Mouse (Mus musculus) liver, embryonic 13.5 days (tissue): ENCODE measurements around the gene Fbxl3. TPM values are rescaled to one million over a fixed set of nuclear protein-coding genes. Genes with fewer than 3 reads are reported as not detected.

ENCODE experiments used
- ATAC-seq: fragments of 200-750 bp; cut with Nextera tagmentation; 2 replicates; pipeline ENCODE4 v1.8.0; 2017; ENCODE audit warnings: low read depth, mild to moderate bottlenecking, moderate number of reproducible peaks, moderate library complexity
- DNase-seq: peaks from one replicate; pipeline ENCODE4 v3.0.0; 2022
- H3K27ac ChIP-seq: fragments of 300-500 bp; sonication (generic); 2 replicates; pipeline ENCODE4 v1.5.1; 2015; ENCODE audit warnings: moderate library complexity, mild to moderate bottlenecking, inconsistent platforms
- H3K27me3 ChIP-seq: fragments of 300-500 bp; sonication (generic); 2 replicates; pipeline ENCODE4 v1.6.1; 2015; ENCODE audit warnings: mild to moderate bottlenecking, inconsistent platforms
- H3K36me3 ChIP-seq: fragments of 300-500 bp; sonication (generic); 2 replicates; pipeline ENCODE4 v1.6.1; 2015; ENCODE audit warnings: mild to moderate bottlenecking, inconsistent platforms
- H3K4me1 ChIP-seq: fragments of 300-500 bp; sonication (generic); replicated peaks from 2 replicates; pipeline ENCODE4 v1.6.1; 2015; ENCODE audit warnings: inconsistent platforms
- H3K4me2 ChIP-seq: fragments of 300-500 bp; sonication (generic); 2 replicates; pipeline ENCODE4 v1.6.1; 2015; ENCODE audit warnings: inconsistent platforms, mild to moderate bottlenecking, moderate library complexity
- H3K4me3 ChIP-seq: fragments of 300-500 bp; sonication (generic); replicated peaks from 2 replicates; pipeline ENCODE4 v1.5.1; 2015; ENCODE audit warnings: mild to moderate bottlenecking, inconsistent platforms
- H3K9ac ChIP-seq: fragments of 300-500 bp; sonication (generic); 2 replicates; pipeline ENCODE4 v1.6.1; 2015; ENCODE audit warnings: mild to moderate bottlenecking, inconsistent platforms
- H3K9me3 ChIP-seq: fragments of 300-500 bp; sonication (generic); replicated peaks from 2 replicates; pipeline ENCODE4 v1.6.1; 2016; ENCODE audit warnings: inconsistent platforms
- WGBS: fragments of 180-500 bp; shearing (Covaris S2); methylation state at CpG from one replicate; pipeline ENCODE4 v1.1.7; 2015; ENCODE audit not compliant: insufficient replicate concordance; 5-methylcytosine and 5-hydroxymethylcytosine counted together
- polyA plus RNA-seq: library from polyadenylated mRNA; unstranded; fragments of >200 nt; fragmentation: Nextera tagmentation; extraction: Ambion mirVana; gene quantifications from 2 replicates; pipeline ENCODE4 v1.2.1, GENCODE M21; 2015

Fbxl3 gene
- polyA plus RNA-seq, 1 experiment from 2014 or later: 10.5 TPM

GRCm38 (mm10) chr14:103065294-103066167 lies 33.8 kb downstream of the Fbxl3 start:
- DNase-seq (peak; percentile 56), ATAC-seq (no peak)
- H3K4me2 ChIP-seq: no peak overlapping the region

GRCm38 (mm10) chr14:103059495-103059894 lies 39.9 kb downstream of the Fbxl3 start:
- H3K4me3 ChIP-seq: no peak overlapping the region
- ATAC-seq (0 out of 2 replicates have a peak, but pooled peaks have one; percentile 41), DNase-seq (no peak)
- H3K4me1 ChIP-seq: no peaks in the 10 kb centered on the region
- H3K9me3 ChIP-seq: no peaks in the 10 kb centered on the region
- no peak overlapping the region for H3K27ac ChIP-seq
- H3K36me3 ChIP-seq: no peaks in the 10 kb centered on the region
- H3K4me2 ChIP-seq: no peak overlapping the region
- no peaks in the 10 kb centered on the region for H3K27me3 ChIP-seq
- H3K9ac ChIP-seq: no peak overlapping the region
- WGBS: 69% methylated on average over 10 of the region's 10 CpGs

More at GRCm38 (mm10) chr14:103065294-103066167, 33.8 kb downstream of the Fbxl3 start:
- Histone ChIP-seq H3K27ac (no peak overlapping the region), H3K36me3 (no peaks in the 10 kb centered on the region), H3K27me3 (no peaks in the 10 kb centered on the region), H3K9ac (no peak overlapping the region), H3K4me1 (peaks cover 14% of the 10 kb centered on the region), H3K4me3 (no peak overlapping the region), H3K9me3 (no peaks in the 10 kb centered on the region)
- WGBS: 10% methylated on average over 10 of the region's 10 CpGs

GRCm38 (mm10) chr14:103058998-103059397 lies 40.4 kb downstream of the Fbxl3 start:
- no peak overlapping the region for H3K27ac ChIP-seq
- ATAC-seq (peak; percentile 72), DNase-seq (no peak)
- no peak overlapping the region for H3K4me3 ChIP-seq
- H3K4me2 ChIP-seq: no peak overlapping the region
- no peak overlapping the region for H3K9ac ChIP-seq
- H3K36me3 ChIP-seq: no peaks in the 10 kb centered on the region
- H3K4me1 ChIP-seq: no peaks in the 10 kb centered on the region
- 15% methylated on average over 1 of the region's 1 CpGs for WGBS
- H3K27me3 ChIP-seq: no peaks in the 10 kb centered on the region
- no peaks in the 10 kb centered on the region for H3K9me3 ChIP-seq

- no peaks in the 10 kb centered on the region for H3K36me3 ChIP-seq
- ATAC-seq (no peak), DNase-seq (no peak)
- no peaks in the 10 kb centered on the region for H3K4me1 ChIP-seq
- WGBS: 74% methylated on average over 7 of the region's 7 CpGs
- no peak overlapping the region for H3K4me2 ChIP-seq
- H3K27ac ChIP-seq: no peak overlapping the region
- no peak overlapping the region for H3K9ac ChIP-seq
- no peaks in the 10 kb centered on the region for H3K27me3 ChIP-seq
- H3K4me3 ChIP-seq: no peak overlapping the region
- H3K9me3 ChIP-seq: no peaks in the 10 kb centered on the region
Measured at GRCm38 (mm10) chr14:103056601-103057000, 42.8 kb downstream of the Fbxl3 start.

- ATAC-seq (no peak), DNase-seq (no peak)
- Histone ChIP-seq H3K4me2 (no peak overlapping the region), H3K36me3 (no peaks in the 10 kb centered on the region), H3K27ac (no peak overlapping the region), H3K4me1 (no peaks in the 10 kb centered on the region), H3K4me3 (no peak overlapping the region), H3K9me3 (no peaks in the 10 kb centered on the region), H3K27me3 (no peaks in the 10 kb centered on the region), H3K9ac (no peak overlapping the region)
- WGBS: 77% methylated on average over 13 of the region's 13 CpGs
Measured at GRCm38 (mm10) chr14:103054731-103055130, 44.6 kb downstream of the Fbxl3 start.

GRCm38 (mm10) chr14:103051159-103051769 lies 48.1 kb downstream of the Fbxl3 start:
- H3K4me1 ChIP-seq: peaks cover 11% of the 10 kb centered on the region
- peak; percentile 57 for DNase-seq
- no peaks in the 10 kb centered on the region for H3K36me3 ChIP-seq
- H3K27me3 ChIP-seq: no peaks in the 10 kb centered on the region
- H3K9me3 ChIP-seq: no peaks in the 10 kb centered on the region
- H3K4me2 ChIP-seq: no peak overlapping the region
- H3K4me3 ChIP-seq: no peak overlapping the region
- H3K27ac ChIP-seq: no peak overlapping the region
- 12% methylated on average over 8 of the region's 8 CpGs for WGBS
- ATAC-seq: peak; percentile 87
- H3K9ac ChIP-seq: no peak overlapping the region

GRCm38 (mm10) chr14:103048292-103049086 lies 50.9 kb downstream of the Fbxl3 start:
- peak; percentile 69 for ATAC-seq
- Histone ChIP-seq H3K4me3 (no peak overlapping the region), H3K4me2 (peak overlapping the region; percentile 19; the same call in 1 of the 2 replicates), H3K9ac (no peak overlapping the region), H3K36me3 (no peaks in the 10 kb centered on the region), H3K4me1 (peaks cover 11% of the 10 kb centered on the region), H3K9me3 (no peaks in the 10 kb centered on the region), H3K27ac (no peak overlapping the region), H3K27me3 (no peaks in the 10 kb centered on the region)
- DNase-seq: no peak
- 15% methylated on average over 11 of the region's 11 CpGs for WGBS

GRCm38 (mm10) chr14:103046677-103047076 lies 52.7 kb downstream of the Fbxl3 start, which contains the start of gene Acod1:
Gene Acod1 (plus strand): TSS chr14:103046977.
- DNase-seq: no peak
- Histone ChIP-seq H3K9me3 (no peaks in the 10 kb centered on the region), H3K27ac (no peak within 1 kb of the TSS), H3K4me1 (peaks cover 11% of the 10 kb centered on the region), H3K4me3 (no peak within 1 kb of the TSS), H3K36me3 (no peaks in the 10 kb centered on the region), H3K4me2 (no peak within 1 kb of the TSS), H3K27me3 (no peaks in the 10 kb centered on the region), H3K9ac (no peak within 1 kb of the TSS)
- ATAC-seq: no peak
- 67% methylated on average over 2 of the region's 2 CpGs for WGBS

- H3K27me3 ChIP-seq: no peaks in the 10 kb centered on the region
- DNase-seq (no peak), ATAC-seq (no peak)
- H3K4me2 ChIP-seq: no peak overlapping the region
- H3K36me3 ChIP-seq: no peaks in the 10 kb centered on the region
- no peaks in the 10 kb centered on the region for H3K9me3 ChIP-seq
- no peaks in the 10 kb centered on the region for H3K4me1 ChIP-seq
- 45% methylated on average over 3 of the region's 3 CpGs for WGBS
- no peak overlapping the region for H3K4me3 ChIP-seq
- no peak overlapping the region for H3K9ac ChIP-seq
- H3K27ac ChIP-seq: no peak overlapping the region
Measured at GRCm38 (mm10) chr14:103037016-103037415, 62.4 kb downstream of the Fbxl3 start.

- Histone ChIP-seq H3K4me2 (no peak overlapping the region), H3K4me3 (no peak overlapping the region), H3K27ac (no peak overlapping the region), H3K36me3 (no peaks in the 10 kb centered on the region), H3K9me3 (no peaks in the 10 kb centered on the region), H3K27me3 (no peaks in the 10 kb centered on the region), H3K9ac (no peak overlapping the region), H3K4me1 (no peaks in the 10 kb centered on the region)
- DNase-seq (no peak), ATAC-seq (no peak)
- WGBS: 63% methylated on average over 9 of the region's 9 CpGs
Measured at GRCm38 (mm10) chr14:103034076-103034475, 65.3 kb downstream of the Fbxl3 start.

GRCm38 (mm10) chr14:103033271-103033823 lies 66.0 kb downstream of the Fbxl3 start:
- H3K4me2 ChIP-seq: no peak overlapping the region
- H3K4me1 ChIP-seq: no peaks in the 10 kb centered on the region
- H3K36me3 ChIP-seq: no peaks in the 10 kb centered on the region
- ATAC-seq (no peak), DNase-seq (no peak)
- H3K4me3 ChIP-seq: no peak overlapping the region
- H3K9ac ChIP-seq: no peak overlapping the region
- H3K27ac ChIP-seq: no peak overlapping the region
- 40% methylated on average over 10 of the region's 10 CpGs for WGBS
- H3K27me3 ChIP-seq: no peaks in the 10 kb centered on the region
- H3K9me3 ChIP-seq: no peaks in the 10 kb centered on the region
